Mouse (Mus musculus): Measurements from ENCODE around the gene Coq6.

Gene Coq6

DNA sequence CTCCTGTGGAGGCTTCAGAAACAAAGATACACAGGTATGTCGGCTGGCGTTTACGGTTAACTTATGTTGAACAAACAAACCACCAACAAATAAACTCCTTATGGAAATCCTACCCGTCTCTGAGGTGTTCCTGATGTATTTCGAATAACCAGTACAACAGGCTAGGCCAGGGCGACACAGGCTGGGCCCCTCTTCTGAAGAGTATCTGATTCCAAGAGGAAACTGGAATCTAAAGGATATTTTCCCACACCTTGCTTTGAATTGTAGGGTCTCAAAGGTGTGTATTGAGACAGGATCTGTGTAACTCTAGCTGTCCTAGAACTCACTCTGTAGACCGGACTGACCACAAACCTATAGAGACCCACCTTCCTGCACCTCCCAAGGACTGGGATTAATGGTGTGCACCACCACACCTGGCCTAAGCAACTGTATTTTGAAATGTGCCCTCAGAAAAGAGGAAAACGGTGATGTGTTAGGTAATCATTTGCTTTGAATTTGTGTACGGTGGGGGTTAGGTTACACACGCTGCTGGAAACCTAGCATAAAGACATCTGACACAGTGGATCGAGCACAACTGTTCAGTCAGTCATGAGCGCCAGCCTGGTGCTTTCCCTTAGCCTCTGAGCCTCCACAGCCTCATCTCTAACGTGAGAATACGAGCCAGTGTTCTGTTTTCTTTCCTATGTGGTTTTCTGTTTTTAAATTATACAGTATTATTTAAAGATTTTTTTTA, 35.7 kb downstream of the Coq6 start:
- DNase-seq (ENCODE audit: low read depth): no peak

DNA sequence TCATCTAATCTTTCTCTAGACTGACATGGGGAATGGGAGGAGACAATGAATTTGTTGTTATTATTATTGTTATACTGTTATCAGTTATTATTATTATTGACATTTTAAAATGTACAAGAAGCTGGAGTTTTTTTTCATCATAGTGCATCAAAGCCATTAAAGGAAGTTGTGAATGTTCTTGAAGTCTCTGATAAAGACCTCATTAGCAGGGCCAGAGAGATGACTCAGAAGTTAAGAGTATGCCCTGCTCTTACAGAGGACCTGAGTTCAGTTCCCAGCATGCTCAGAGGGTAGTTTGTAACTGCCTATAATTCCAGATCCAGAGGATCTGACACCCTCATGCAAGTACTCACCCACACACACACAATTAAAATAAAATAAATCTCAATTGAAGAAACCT, 36.2 kb downstream of the Coq6 start:
- DNase-seq (ENCODE audit: low read depth): no peak

DNA sequence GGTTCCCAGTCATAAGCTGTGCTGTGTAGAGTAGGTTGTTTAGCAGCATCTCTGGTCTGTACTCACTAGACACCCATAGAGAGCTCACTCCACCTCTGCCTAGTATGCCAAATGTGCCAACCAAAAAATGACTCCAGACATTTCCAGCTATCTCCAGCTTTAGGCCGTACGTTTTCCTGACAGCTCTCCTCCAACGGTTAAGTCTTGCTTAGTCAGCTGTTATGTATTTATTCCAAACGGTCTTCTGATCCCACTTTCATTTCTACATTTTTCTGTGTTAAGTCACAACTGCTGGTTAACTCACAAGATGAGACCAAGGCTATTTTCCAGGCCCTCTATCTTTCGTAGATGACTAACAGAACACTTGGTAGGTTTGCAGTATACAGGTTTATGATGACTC, 37.2 kb downstream of the Coq6 start:
- DNase-seq (ENCODE audit: low read depth): no peak

DNA sequence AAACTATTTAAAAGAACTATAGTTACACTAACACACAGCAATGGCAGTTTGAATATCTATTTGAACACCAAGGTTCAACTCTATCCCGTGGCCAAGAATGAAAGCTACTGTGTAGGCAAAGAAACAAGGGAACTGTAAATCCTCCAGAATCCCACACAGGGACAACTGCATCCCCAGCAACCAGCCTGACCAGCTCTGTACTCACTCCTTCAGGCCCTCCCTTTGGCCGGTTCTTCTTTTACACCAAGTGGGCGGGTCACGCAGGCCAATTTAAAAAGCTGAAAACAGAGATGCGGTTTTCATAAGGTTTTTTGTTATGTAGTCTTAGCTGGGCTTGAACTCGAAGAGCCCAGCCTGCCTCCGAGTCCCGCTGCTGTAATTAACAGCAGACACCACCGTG, 37.7 kb downstream of the Coq6 start:
- DNase-seq (ENCODE audit: low read depth): no peak

DNA sequence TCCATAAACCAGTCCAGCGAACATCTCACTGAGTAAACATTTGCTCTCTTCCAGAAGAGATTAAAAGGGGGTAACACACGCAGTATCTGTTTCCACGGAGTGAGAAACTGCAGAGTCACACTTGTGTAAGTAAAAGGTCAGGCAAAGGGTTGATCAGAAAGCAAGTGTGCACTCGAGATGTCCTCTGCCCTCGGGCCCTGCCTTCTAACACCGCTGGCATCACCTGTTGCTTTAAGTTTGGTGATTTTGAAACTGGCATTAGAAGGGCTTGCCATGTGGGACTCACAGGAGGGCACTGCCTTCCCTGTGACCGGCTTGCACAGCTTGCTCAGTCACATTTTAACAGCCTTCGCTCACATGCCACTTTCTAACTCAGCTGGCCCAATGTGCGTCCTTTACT, 38.2 kb downstream of the Coq6 start:
- no peak for DNase-seq (ENCODE audit: low read depth)

DNA sequence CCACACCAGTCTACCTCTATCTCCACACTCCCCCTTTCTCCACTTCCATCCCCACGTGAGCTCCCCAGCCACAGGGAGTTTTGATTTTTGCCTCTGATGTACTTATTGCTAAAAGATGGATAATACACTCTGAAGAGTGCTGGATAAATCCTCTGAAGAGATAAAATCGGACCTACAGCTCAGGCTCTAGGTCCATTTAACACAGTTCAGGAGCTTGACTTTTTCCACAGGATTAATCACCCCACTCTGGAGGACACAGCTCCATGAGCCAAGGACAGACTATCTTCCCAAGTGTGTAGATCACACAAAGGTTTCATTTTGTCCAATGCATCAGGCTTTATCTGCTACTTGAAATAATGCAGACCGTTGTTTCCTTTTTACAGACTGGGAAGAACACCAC, 38.6 kb downstream of the Coq6 start:
- no peak for DNase-seq (ENCODE audit: low read depth)

DNA sequence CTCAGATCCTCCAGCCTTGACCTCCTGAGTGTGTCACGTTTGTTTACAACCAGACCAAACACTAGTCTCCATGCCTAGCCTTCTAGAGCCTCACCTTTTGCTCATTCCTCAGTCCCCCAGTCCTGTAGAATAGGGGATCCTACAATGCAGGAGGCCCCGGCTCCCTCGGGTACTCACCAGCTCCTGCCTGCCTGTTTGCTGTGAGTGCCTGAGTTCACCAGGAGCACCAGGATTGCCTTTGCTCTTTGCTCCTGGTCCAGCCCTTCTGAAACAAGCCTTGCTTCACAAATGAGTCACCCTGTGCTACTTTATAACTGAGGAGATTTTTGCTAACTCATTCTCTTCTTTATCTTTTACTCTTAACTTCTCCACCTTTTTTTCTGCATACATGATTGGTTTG, 39.2 kb downstream of the Coq6 start:
- DNase-seq (ENCODE audit: low read depth): no peak

DNA sequence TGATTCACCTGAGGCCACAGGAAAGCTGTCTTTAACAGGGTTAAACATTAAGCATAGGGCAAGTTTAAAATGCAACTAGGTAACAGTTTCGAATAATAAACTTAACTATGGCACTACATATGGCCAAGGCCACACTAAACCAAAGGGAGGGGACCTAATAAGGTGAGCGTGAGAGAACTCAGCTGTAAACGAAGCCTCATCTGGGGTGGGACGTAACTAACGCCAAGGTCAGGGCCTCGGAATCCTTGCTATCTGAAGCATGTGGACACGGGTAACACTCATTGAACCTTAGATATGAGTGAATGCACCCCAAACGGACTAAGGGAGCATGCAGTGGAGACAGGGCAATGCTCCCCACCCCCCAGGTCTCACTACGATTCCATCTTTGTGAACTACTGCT, 41.5 kb downstream of the Coq6 start:
- no peak for DNase-seq (ENCODE audit: low read depth)

DNA sequence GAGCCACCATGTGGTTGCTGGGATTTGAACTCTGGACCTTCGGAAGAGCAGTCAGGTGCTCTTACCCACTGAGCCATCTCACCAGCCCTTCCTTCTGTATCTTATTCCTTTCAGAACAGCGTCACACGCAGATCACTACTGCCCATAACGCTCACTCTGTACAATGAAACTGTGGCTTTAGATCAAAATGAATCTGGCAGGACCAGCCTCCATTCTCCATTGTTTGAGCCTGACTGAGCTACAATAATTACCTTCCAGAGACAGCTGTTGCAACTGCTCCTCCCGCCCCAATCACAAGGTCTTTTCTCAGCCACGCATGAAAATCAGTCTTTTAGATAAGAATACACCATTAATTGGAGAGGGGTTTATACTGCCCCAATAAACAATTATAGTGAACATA, 43.1 kb downstream of the Coq6 start:
- peak; percentile 18 for DNase-seq (ENCODE audit: low read depth)

DNA sequence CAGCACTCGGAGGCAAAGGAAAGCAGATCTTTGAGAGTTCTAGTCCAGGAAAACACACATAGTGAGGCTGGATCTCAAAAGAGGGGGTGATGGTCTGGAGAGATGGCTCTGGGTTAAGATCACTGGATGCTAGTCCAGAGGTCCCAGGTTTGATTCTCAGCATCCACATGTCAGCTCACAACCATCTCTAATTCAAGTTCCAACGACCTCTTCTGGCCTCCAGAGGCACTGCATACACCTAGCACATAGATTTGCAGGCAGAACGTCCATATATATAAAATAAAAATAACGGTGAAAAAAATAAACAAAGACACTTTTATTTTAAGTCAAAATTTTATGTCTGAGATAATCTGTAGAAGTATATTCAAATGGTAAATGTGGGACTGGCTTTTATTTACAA, 45.8 kb downstream of the Coq6 start:
- peak; percentile 26 for DNase-seq (ENCODE audit: low read depth)

DNA sequence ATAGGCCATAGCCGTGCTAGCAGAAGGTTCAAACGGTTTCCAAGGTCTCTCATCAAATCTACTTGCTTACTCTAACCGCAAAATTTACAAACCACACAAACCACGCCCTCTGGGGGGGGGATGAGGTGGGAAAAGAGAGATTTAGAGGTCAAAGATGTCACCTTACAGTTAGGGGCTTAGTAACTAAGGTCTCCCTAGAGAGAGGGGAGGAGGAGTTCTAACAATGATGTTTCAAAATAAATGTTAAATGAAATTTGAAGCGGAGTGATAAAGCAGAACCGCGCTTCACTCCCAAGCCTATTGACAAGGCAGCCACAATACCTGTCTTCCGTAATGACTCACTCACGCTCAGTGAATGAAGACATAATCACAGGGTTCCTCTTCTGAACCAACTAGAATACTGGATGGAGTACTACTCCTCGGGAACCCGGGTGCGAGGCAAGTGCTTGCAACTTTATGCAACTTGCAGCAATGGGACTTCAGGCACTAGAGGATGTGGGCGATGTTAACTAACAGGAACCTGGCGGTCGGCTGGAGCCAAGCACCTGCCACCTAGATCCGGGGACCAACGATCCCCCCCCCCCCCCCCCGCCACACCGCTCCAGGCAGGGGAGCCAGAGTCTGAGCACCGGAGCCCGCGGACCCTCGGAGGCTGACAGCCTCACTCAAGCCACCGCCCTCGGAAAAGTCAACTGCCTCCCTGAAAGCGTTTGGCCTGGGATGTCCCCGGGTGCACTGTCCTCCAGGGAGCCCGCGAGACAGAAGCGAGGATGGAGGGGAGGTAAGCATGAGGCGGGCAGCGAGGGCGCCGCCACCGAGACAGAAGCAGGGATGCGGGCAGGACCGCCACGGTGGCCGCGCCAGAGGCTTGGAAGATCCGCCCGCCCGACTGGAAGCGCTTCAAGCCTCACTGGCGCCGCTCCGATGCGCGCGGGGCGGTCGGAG, 46.7 kb downstream of the Coq6 start:
- peak; percentile 86 for DNase-seq (ENCODE audit: low read depth)

DNA sequence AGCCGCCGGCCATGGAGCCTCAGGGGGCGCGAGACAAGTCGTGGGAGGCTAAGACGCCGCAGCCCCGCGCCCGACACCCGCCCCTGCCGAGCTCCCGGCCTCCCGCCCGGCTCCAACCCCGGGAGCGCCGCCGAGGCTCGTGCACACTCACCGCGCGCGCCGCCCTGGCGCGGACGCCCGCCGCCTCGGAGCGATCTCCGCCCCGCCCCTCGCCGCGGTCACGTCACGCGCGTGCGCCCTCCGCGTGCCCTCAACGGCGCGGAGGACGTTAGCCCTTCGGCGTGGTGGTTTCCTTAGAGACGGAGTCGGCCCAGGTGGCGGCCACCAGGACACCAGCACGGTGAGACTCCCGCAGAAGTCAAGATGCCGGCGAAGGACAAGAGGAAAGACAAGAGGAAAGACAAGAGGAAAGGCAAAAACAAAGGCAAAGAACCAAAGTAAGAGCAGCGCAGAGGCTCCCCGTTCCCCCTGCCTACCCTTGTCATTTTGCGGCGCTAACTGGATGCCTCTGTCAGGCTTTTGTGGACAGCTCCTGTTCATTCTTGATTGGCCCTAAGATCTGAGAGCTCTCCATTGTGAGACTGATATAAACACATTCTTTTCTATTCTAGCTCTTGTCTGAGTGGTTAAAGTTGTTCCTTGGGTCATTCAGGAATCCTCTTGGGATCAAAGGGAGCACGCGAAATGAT, 47.5 kb downstream of the Coq6 start, which contains the start of the genes Entpd5 and Bbof1:
TSS of gene Entpd5 (minus strand) at position 211 of the 689 bp plus-strand sequence.
TSS of gene Bbof1 (plus strand) at position 253 of the 689 bp plus-strand sequence.
- peak; percentile 92 for DNase-seq (ENCODE audit: low read depth)

DNA sequence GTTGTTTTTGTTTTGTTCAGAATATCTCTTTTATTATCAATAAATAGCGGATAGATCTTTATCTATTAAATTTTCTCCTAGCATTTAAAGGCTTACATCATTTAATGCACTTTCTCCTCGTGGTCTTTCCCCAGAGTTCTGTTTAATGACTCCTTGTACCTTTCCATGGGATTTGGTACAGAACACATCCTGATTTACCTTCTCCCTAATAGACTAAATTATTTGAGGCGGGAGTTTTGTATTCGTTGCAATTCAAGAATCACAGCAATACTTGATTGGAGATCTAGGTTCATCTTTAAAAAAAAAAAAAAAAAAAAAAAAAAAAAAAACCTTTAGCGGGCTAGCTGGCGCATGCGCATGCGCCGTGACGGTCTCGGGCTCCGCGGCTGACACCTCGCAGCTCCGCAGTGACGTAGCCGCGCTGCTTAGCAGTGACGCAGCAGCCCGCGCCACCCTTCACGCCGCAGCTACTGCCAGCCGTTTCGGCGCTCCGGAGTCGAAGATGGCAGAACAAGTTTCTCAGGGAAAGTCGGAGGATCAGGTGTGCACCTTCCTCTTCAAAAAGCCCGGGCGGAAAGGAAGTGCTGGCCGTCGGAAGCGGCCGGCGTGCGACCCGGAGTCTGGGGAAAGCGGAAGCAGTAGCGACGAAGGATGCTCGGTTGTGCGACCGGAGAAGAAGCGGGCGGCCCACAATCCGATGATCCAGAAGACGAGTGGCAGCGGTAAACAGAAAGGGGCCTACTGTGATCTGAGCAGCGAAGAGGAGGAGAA, 55.6 kb downstream of the Coq6 start, which contains the start of gene Rnf113a2:
TSS of gene Rnf113a2 (plus strand) at position 363 of the 771 bp plus-strand sequence.
- peak; percentile 95 for DNase-seq (ENCODE audit: low read depth)

DNA sequence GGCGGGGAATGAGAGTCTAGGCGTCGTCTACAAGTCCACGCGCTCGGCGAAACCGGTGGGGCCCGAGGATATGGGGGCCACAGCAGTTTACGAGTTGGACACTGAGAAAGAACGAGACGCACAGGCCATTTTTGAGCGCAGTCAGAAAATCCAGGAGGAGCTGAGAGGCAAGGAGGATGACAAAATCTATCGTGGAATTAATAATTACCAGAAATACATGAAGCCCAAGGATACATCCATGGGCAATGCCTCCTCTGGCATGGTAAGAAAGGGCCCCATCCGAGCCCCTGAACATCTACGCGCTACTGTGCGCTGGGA, 56.1 kb downstream of the Coq6 start:
- DNase-seq (ENCODE audit: low read depth): no peak

All from naive thymus-derived CD4-positive, alpha-beta T cell, adult 2 months (primary cell).